ENCODE assay signal across 8 mouse cellular contexts in the genomic region with DNA sequence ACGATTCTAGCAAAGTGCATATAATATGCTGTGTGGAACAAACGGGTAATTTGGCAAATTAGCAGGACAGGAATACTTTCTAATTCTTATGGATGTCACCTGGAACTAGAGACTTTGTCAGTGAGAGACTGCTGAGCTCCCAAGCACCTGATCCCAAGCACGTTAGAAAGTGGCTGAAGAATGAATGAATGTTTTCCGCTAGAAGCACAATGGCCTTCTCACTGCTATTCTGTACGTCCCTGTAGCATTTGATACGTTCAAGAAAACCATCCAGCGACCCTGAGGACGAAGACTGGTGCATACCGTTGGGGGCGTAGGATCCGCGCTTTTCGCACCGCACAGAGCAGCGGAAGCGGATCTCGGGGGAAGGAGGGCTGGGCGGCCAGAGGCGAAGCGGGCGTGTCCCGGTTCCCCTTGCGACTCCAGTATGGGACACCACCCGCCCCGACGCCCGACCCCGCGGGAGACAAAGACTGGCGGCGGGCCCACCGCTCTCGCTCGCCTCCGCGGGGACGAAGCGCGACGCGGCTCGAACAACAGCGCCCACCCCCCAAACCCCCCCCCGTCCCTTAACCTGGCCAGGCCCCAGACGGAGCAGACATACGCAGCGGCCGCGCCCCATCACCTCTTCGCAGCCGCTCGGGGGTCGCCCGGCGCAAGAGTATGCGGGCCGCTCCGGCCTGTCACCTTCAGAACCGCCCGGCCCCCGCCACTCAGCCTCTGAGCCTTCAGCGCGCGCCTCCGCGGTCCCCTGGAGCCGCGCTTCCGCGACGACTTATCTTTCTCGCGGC. TPM values are rescaled to one million over a fixed set of nuclear protein-coding genes. Genes with fewer than 3 reads are reported as not detected.
DNase-seq lines count a peak whose midpoint lies in the region; ATAC-seq lines count a peak whose summit lies in the region.

No protein-coding gene starts in this region.

- peak overlapping the region; percentile 95 for H3K27ac ChIP-seq in embryonic facial prominence, embryonic 10.5 days (replicated peaks)
- peak overlapping the region; percentile 97 for H3K27ac ChIP-seq in heart, embryonic 10.5 days
- peak overlapping the region; percentile 77 for H3K27ac ChIP-seq in kidney, embryonic 16.5 days (ENCODE audit: low read length)
- H3K27ac ChIP-seq in lung, embryonic 15.5 days: peak overlapping the region; percentile 83
- H3K27ac ChIP-seq in neural tube, embryonic 15.5 days (replicated peaks): peak overlapping the region; percentile 85

- DNase-seq in 416B (ENCODE audit: low read depth) (peak; percentile 44), R1 (ENCODE audit: low read depth, low spot score) (peak; percentile 71)
- DNase-seq in embryonic facial prominence, embryonic 10.5 days (ENCODE audit: low spot score): peak; percentile 65
- peak; percentile 82 for DNase-seq in heart, embryonic 10.5 days (ENCODE audit: low spot score)
- DNase-seq in thymus, postnatal 25 days: peak; percentile 63

- peak overlapping the region; percentile 80 for H3K4me2 ChIP-seq in kidney, embryonic 16.5 days (replicated peaks; ENCODE audit: low read depth, low read length)
- peak overlapping the region; percentile 61 for H3K4me2 ChIP-seq in lung, embryonic 15.5 days
- H3K4me2 ChIP-seq in neural tube, embryonic 15.5 days: peak overlapping the region; percentile 82

- peaks cover 14% of the 10 kb centered on the region for H3K36me3 ChIP-seq in embryonic facial prominence, embryonic 10.5 days (replicated peaks)
- peaks cover 8% of the 10 kb centered on the region; the same call in 1 of the 2 replicates for H3K36me3 ChIP-seq in heart, embryonic 10.5 days
- H3K36me3 ChIP-seq in kidney, embryonic 16.5 days (ENCODE audit: insufficient read depth, low read length): no peaks in the 10 kb centered on the region; the same call in 1 of the 2 replicates
- H3K36me3 ChIP-seq in lung, embryonic 15.5 days: no peaks in the 10 kb centered on the region
- no peaks in the 10 kb centered on the region for H3K36me3 ChIP-seq in neural tube, embryonic 15.5 days

- H3K4me1 ChIP-seq in embryonic facial prominence, embryonic 10.5 days: peaks cover 61% of the 10 kb centered on the region
- H3K4me1 ChIP-seq in heart, embryonic 10.5 days: peaks cover 55% of the 10 kb centered on the region
- H3K4me1 ChIP-seq in kidney, embryonic 16.5 days (ENCODE audit: insufficient read depth, low read length): peaks cover 41% of the 10 kb centered on the region
- H3K4me1 ChIP-seq in lung, embryonic 15.5 days: peaks cover 33% of the 10 kb centered on the region
- peaks cover 53% of the 10 kb centered on the region for H3K4me1 ChIP-seq in neural tube, embryonic 15.5 days

- H3K9ac ChIP-seq in kidney, embryonic 16.5 days (replicated peaks; ENCODE audit: low read length): peak overlapping the region; percentile 87
- H3K9ac ChIP-seq in lung, embryonic 15.5 days: peak overlapping the region; percentile 93
- H3K9ac ChIP-seq in neural tube, embryonic 15.5 days (replicated peaks): peak overlapping the region; percentile 90

- WGBS in embryonic facial prominence, embryonic 10.5 days: 1% methylated on average over 73 of the region's 73 CpGs
- WGBS in heart, embryonic 10.5 days: 1% methylated on average over 71 of the region's 73 CpGs
- WGBS in kidney, embryonic 16.5 days: under 1% methylated on average over 73 of the region's 73 CpGs
- under 1% methylated on average over 60 of the region's 73 CpGs for WGBS in lung, embryonic 15.5 days
- under 1% methylated on average over 67 of the region's 73 CpGs for WGBS in neural tube, embryonic 15.5 days

- peak overlapping the region; percentile 96 for H3K4me3 ChIP-seq in embryonic facial prominence, embryonic 10.5 days
- peak overlapping the region; percentile 92 for H3K4me3 ChIP-seq in heart, embryonic 10.5 days
- H3K4me3 ChIP-seq in kidney, embryonic 16.5 days (ENCODE audit: low read length): peak overlapping the region; percentile 82
- H3K4me3 ChIP-seq in lung, embryonic 15.5 days: peak overlapping the region; percentile 89
- peak overlapping the region; percentile 75 for H3K4me3 ChIP-seq in neural tube, embryonic 15.5 days (replicated peaks)

- peak; percentile 66 for ATAC-seq in kidney, embryonic 16.5 days (ENCODE audit: low FRiP score, low TSS enrichment)
- peak; percentile 60 for ATAC-seq in lung, embryonic 15.5 days (ENCODE audit: borderline replicate concordance, extremely low read depth, low FRiP score, low TSS enrichment)
- peak; percentile 69 for ATAC-seq in neural tube, embryonic 15.5 days (ENCODE audit: low FRiP score)

- H3K9me3 ChIP-seq in embryonic facial prominence, embryonic 10.5 days: no peaks in the 10 kb centered on the region
- no peaks in the 10 kb centered on the region for H3K9me3 ChIP-seq in heart, embryonic 10.5 days
- H3K9me3 ChIP-seq in kidney, embryonic 16.5 days (ENCODE audit: low read length): no peaks in the 10 kb centered on the region
- H3K9me3 ChIP-seq in lung, embryonic 15.5 days: no peaks in the 10 kb centered on the region
- H3K9me3 ChIP-seq in neural tube, embryonic 15.5 days (replicated peaks): no peaks in the 10 kb centered on the region

- H3K27me3 ChIP-seq in embryonic facial prominence, embryonic 10.5 days (replicated peaks; ENCODE audit: low read depth, poor library complexity, severe bottlenecking): no peaks in the 10 kb centered on the region
- no peaks in the 10 kb centered on the region for H3K27me3 ChIP-seq in heart, embryonic 10.5 days (ENCODE audit: insufficient read depth, poor library complexity, severe bottlenecking)
- no peaks in the 10 kb centered on the region for H3K27me3 ChIP-seq in kidney, embryonic 16.5 days (ENCODE audit: insufficient read depth, low read length)
- H3K27me3 ChIP-seq in lung, embryonic 15.5 days: no peaks in the 10 kb centered on the region
- no peaks in the 10 kb centered on the region for H3K27me3 ChIP-seq in neural tube, embryonic 15.5 days (replicated peaks)

RNA-seq across cellular contexts. Expression of a gene that starts 0.5 kb away (rescaled TPM):
- 79.8 and 81.6 TPM in 2 replicates for polyA plus RNA-seq in embryonic facial prominence, embryonic 10.5 days (2016; fragmentation: Nextera tagmentation; extraction: Ambion mirVana)
- 49.9 and 62.3 TPM in 2 replicates for polyA plus RNA-seq in heart, embryonic 10.5 days (2016; fragmentation: Nextera tagmentation; extraction: Ambion mirVana)
- polyA plus RNA-seq in kidney, embryonic 16.5 days (2015; fragmentation: Nextera tagmentation; extraction: Ambion mirVana): 61.3 and 62.7 TPM in 2 replicates
- polyA plus RNA-seq in lung, embryonic 15.5 days (2015; fragmentation: Nextera tagmentation; extraction: Ambion mirVana): 50.6 and 55.6 TPM in 2 replicates
- polyA plus RNA-seq in neural tube, embryonic 15.5 days (2015; fragmentation: Nextera tagmentation; extraction: Ambion mirVana): 51.5 and 54.3 TPM in 2 replicates

RNA-seq across cellular contexts. Expression of a gene that starts 22.9 kb away (rescaled TPM):
- 1.2 and 1.4 TPM in 2 replicates for polyA plus RNA-seq in embryonic facial prominence, embryonic 10.5 days (2016; fragmentation: Nextera tagmentation; extraction: Ambion mirVana)
- 0.84 and 1.7 TPM in 2 replicates for polyA plus RNA-seq in heart, embryonic 10.5 days (2016; fragmentation: Nextera tagmentation; extraction: Ambion mirVana)
- polyA plus RNA-seq in kidney, embryonic 16.5 days (2015; fragmentation: Nextera tagmentation; extraction: Ambion mirVana): 2.0 and 2.1 TPM in 2 replicates
- polyA plus RNA-seq in lung, embryonic 15.5 days (2015; fragmentation: Nextera tagmentation; extraction: Ambion mirVana): 2.0 and 2.1 TPM in 2 replicates
- polyA plus RNA-seq in neural tube, embryonic 15.5 days (2015; fragmentation: Nextera tagmentation; extraction: Ambion mirVana): 0.99 and 1.3 TPM in 2 replicates

RNA-seq across cellular contexts. Expression of a gene that starts 22.9 kb away (rescaled TPM):
- polyA plus RNA-seq in embryonic facial prominence, embryonic 10.5 days (2016; fragmentation: Nextera tagmentation; extraction: Ambion mirVana): 14.5 and 16.1 TPM in 2 replicates
- polyA plus RNA-seq in heart, embryonic 10.5 days (2016; fragmentation: Nextera tagmentation; extraction: Ambion mirVana): 9.7 and 12.0 TPM in 2 replicates
- polyA plus RNA-seq in kidney, embryonic 16.5 days (2015; fragmentation: Nextera tagmentation; extraction: Ambion mirVana): 17.9 and 19.1 TPM in 2 replicates
- polyA plus RNA-seq in lung, embryonic 15.5 days (2015; fragmentation: Nextera tagmentation; extraction: Ambion mirVana): 15.6 and 16.9 TPM in 2 replicates
- 16.3 and 17.0 TPM in 2 replicates for polyA plus RNA-seq in neural tube, embryonic 15.5 days (2015; fragmentation: Nextera tagmentation; extraction: Ambion mirVana)

RNA-seq across cellular contexts. Expression of a gene that starts 54.3 kb away (rescaled TPM):
- polyA plus RNA-seq in embryonic facial prominence, embryonic 10.5 days (2016; fragmentation: Nextera tagmentation; extraction: Ambion mirVana): 112 and 115 TPM in 2 replicates
- 75.0 and 83.0 TPM in 2 replicates for polyA plus RNA-seq in heart, embryonic 10.5 days (2016; fragmentation: Nextera tagmentation; extraction: Ambion mirVana)
- polyA plus RNA-seq in kidney, embryonic 16.5 days (2015; fragmentation: Nextera tagmentation; extraction: Ambion mirVana): 64.6 and 87.9 TPM in 2 replicates
- polyA plus RNA-seq in lung, embryonic 15.5 days (2015; fragmentation: Nextera tagmentation; extraction: Ambion mirVana): 45.6 and 52.3 TPM in 2 replicates
- 41.2 and 52.0 TPM in 2 replicates for polyA plus RNA-seq in neural tube, embryonic 15.5 days (2015; fragmentation: Nextera tagmentation; extraction: Ambion mirVana)

Comparison
In these comparisons a context has a peak if more than half of its experiments do, and no peak if none do; other contexts are left out.
1. Peak in every context shown above with its lines: DNase-seq, ATAC-seq, H3K4me3 ChIP-seq and H3K27ac ChIP-seq.